Mouse (Mus musculus) lung, postnatal 0 days (tissue): ENCODE results near the gene Ngp.
A peak's percentile ranks its signal among the peaks of the same experiment; 100 is the strongest.
"Not testable (repeated sequence)": the region's sequence is repeated elsewhere in the genome, so short reads cannot be mapped to it uniquely, and the experiment has no call there.

Source experiments
- CTCF ChIP-seq: IDR thresholded peaks from 2 replicates; pipeline ENCODE4 v1.5.1; 2016; ENCODE audit warnings: antibody characterized with exemption, mild to moderate bottlenecking
- EP300 ChIP-seq: IDR thresholded peaks from 2 replicates; pipeline ENCODE4 v1.6.1; 2016; ENCODE audit warnings: antibody characterized with exemption, mild to moderate bottlenecking, control low read depth

- not testable (repeated sequence) for TF ChIP-seq EP300
- TF ChIP-seq CTCF, result peak; percentile 33
These were observed 16.3 kb upstream of the Ngp start for GRCm38 (mm10) chr9:110403240-110403639.
